Mouse (Mus musculus): ENCODE data around the gene Gm49630.
A peak's percentile ranks its signal among the peaks of the same experiment; 100 is the strongest.
"Not testable (repeated sequence)": the region's sequence is repeated elsewhere in the genome, so short reads cannot be mapped to it uniquely, and the experiment has no call there.

Gm49630 gene

GRCm38 (mm10) chr17:7366676-7367374, 5.0 kb downstream of the Gm49630 start:
- DNase-seq, result not testable (repeated sequence)

- not testable (repeated sequence) for DNase-seq
These were observed 5.5 kb downstream of the Gm49630 start for GRCm38 (mm10) chr17:7366265-7366664.

- DNase-seq, result not testable (repeated sequence)
These were observed 6.2 kb downstream of the Gm49630 start for GRCm38 (mm10) chr17:7365615-7366014.

GRCm38 (mm10) chr17:7360749-7361465, 10.9 kb downstream of the Gm49630 start:
- DNase-seq, result peak; percentile 78

- not testable (repeated sequence) for DNase-seq
These were observed 12.0 kb downstream of the Gm49630 start for GRCm38 (mm10) chr17:7359806-7360205.

GRCm38 (mm10) chr17:7352596-7352995, 19.2 kb downstream of the Gm49630 start, which contains the start of gene Ttll2:
Gene Ttll2 (minus strand): TSS chr17:7352696.
- not testable (repeated sequence) for DNase-seq

GRCm38 (mm10) chr17:7348765-7349164, 23.0 kb downstream of the Gm49630 start:
- peak; percentile 20 for DNase-seq

- DNase-seq, result not testable (repeated sequence)
These were observed 34.4 kb downstream of the Gm49630 start for GRCm38 (mm10) chr17:7337381-7337780.

- DNase-seq, result not testable (repeated sequence)
These were observed 39.0 kb downstream of the Gm49630 start for GRCm38 (mm10) chr17:7332745-7333144.

- DNase-seq, result not testable (repeated sequence)
These were observed 45.4 kb downstream of the Gm49630 start for GRCm38 (mm10) chr17:7326415-7326814.

GRCm38 (mm10) chr17:7324346-7324745, 47.4 kb downstream of the Gm49630 start, which contains the start of gene Tcp10a:
Gene Tcp10a (plus strand): TSS chr17:7324646.
- not testable (repeated sequence) for DNase-seq

- DNase-seq, result not testable (repeated sequence)
These were observed 52.0 kb downstream of the Gm49630 start for GRCm38 (mm10) chr17:7319789-7320188.

GRCm38 (mm10) chr17:7315693-7316382, 55.9 kb downstream of the Gm49630 start:
- not testable (repeated sequence) for DNase-seq

GRCm38 (mm10) chr17:7306278-7307196, 65.2 kb downstream of the Gm49630 start:
- DNase-seq, result peak; percentile 23

Data from cerebellum, adult 11-12 months (tissue).